In genomic region chr6:140465946-140466646, GRCm38 (mm10) we compare ENCODE assay signal across 9 mouse cellular contexts. TPM values are rescaled to one million over a fixed set of nuclear protein-coding genes. Genes with fewer than 3 reads are reported as not detected.
DNase-seq lines count a peak whose midpoint lies in the region; ATAC-seq and TF ChIP-seq lines count a peak whose summit lies in the region.
"Had no signal": no experiment of that assay in that cellular context is flagged by ENCODE, and none has a peak within 500 bp of the region (broad histone marks: within the 10 kb centered on the region; RNA-seq: fewer than 3 reads in every experiment).

No protein-coding gene starts in this region.

- ATAC-seq in cerebellum, adult (ENCODE audit: insufficient number of reproducible peaks, low FRiP score, low TSS enrichment), result no peak
- ATAC-seq in midbrain, embryonic 11.5 days (ENCODE audit: low FRiP score), result no peak

- H3K9me3 ChIP-seq in heart, embryonic 10.5 days, result no peaks in the 10 kb centered on the region
- no peaks in the 10 kb centered on the region for H3K9me3 ChIP-seq in midbrain, embryonic 11.5 days (ENCODE audit: control insufficient read depth, low read length)
- H3K9me3 ChIP-seq: heart, embryonic 12.5 days had no signal

- no peak for TF ChIP-seq POLR2A in brain, embryonic 14.5 days (IDR thresholded peaks at IDR 0.05; ENCODE audit: borderline replicate concordance, extremely low read depth, insufficient read depth, insufficient read length, poor library complexity, severe bottlenecking)

- H3K4me2 ChIP-seq in midbrain, embryonic 11.5 days, result no peak overlapping the region
- H3K4me2 ChIP-seq: heart, embryonic 12.5 days had no signal

- peak; percentile 62 to 68 for DNase-seq in lung, adult 18-20 months
- no peak for DNase-seq in lung, postnatal 4 days
- no peak for DNase-seq in brain, embryonic 14.5 days (ENCODE audit: low read depth)
- DNase-seq in large intestine, adult 2 months (ENCODE audit: low read depth, low spot score), result peak; percentile 68
- DNase-seq in splenic B cell, adult 2 months (ENCODE audit: low read depth, low spot score), result peak; percentile 20
- DNase-seq in heart, embryonic 10.5 days (ENCODE audit: low spot score), result no peak
- no peak for DNase-seq in midbrain, embryonic 11.5 days (ENCODE audit: low spot score, missing footprints)

- no peak overlapping the region for H3K9ac ChIP-seq in midbrain, embryonic 11.5 days (ENCODE audit: low read length)
- H3K9ac ChIP-seq: heart, embryonic 12.5 days had no signal

- no peak overlapping the region for H3K27ac ChIP-seq in heart, embryonic 10.5 days
- H3K27ac ChIP-seq in midbrain, embryonic 11.5 days (ENCODE audit: low read depth, low read length), result no peak overlapping the region

- no peaks in the 10 kb centered on the region for H3K4me1 ChIP-seq in heart, embryonic 10.5 days
- no peaks in the 10 kb centered on the region for H3K4me1 ChIP-seq in midbrain, embryonic 11.5 days (ENCODE audit: control insufficient read depth, insufficient read depth, low read length)

- H3K4me3 ChIP-seq in heart, embryonic 10.5 days, result no peak overlapping the region
- no peak overlapping the region for H3K4me3 ChIP-seq in midbrain, embryonic 11.5 days (ENCODE audit: low read depth, low read length)
- H3K4me3 ChIP-seq: heart, embryonic 12.5 days had no signal

- WGBS in large intestine, adult 2 months, result 32% methylated on average over 9 of the region's 9 CpGs
- WGBS in heart, embryonic 10.5 days, result 85% methylated on average over 9 of the region's 9 CpGs
- 89% methylated on average over 9 of the region's 9 CpGs for WGBS in midbrain, embryonic 11.5 days

- H3K36me3 ChIP-seq in splenic B cell, adult 2 months (ENCODE audit: control insufficient read depth, insufficient read depth, low read length, poor library complexity, severe bottlenecking), result no peaks in the 10 kb centered on the region
- no peaks in the 10 kb centered on the region for H3K36me3 ChIP-seq in heart, embryonic 10.5 days
- no peaks in the 10 kb centered on the region for H3K36me3 ChIP-seq in midbrain, embryonic 11.5 days (ENCODE audit: control insufficient read depth, insufficient read depth, low read length)
- H3K36me3 ChIP-seq: heart, embryonic 12.5 days had no signal

- no peaks in the 10 kb centered on the region for H3K27me3 ChIP-seq in splenic B cell, adult 2 months (ENCODE audit: control insufficient read depth, insufficient read depth, low read length, poor library complexity, severe bottlenecking)
- H3K27me3 ChIP-seq in heart, embryonic 10.5 days (ENCODE audit: insufficient read depth, poor library complexity, severe bottlenecking), result no peaks in the 10 kb centered on the region
- H3K27me3 ChIP-seq in midbrain, embryonic 11.5 days (ENCODE audit: control insufficient read depth, insufficient read depth, low read length), result no peaks in the 10 kb centered on the region
- H3K27me3 ChIP-seq: heart, embryonic 12.5 days had no signal

- TF ChIP-seq CTCF in brain, embryonic 14.5 days (IDR thresholded peaks at IDR 0.05; ENCODE audit: borderline replicate concordance, extremely low read depth, insufficient read depth, insufficient read length), result peak; percentile 26; the same call in 1 of the 2 replicates

RNA-seq across cellular contexts. Expression of gene Plekha5, which starts 42.2 kb away (rescaled TPM):
- 91.1 and 103 TPM in 2 replicates for polyA plus RNA-seq in brain, embryonic 14.5 days (2012; rRNA removed)
- polyA plus RNA-seq in large intestine, adult 2 months (2012; rRNA removed), result 24.1 and 31.1 TPM in 2 replicates
- 18.6 and 33.8 TPM in 2 replicates for polyA plus RNA-seq in heart, embryonic 10.5 days (2016; fragmentation: Nextera tagmentation; extraction: Ambion mirVana)
- 56.9 and 57.2 TPM in 2 replicates for polyA plus RNA-seq in midbrain, embryonic 11.5 days (2014; fragmentation: Nextera tagmentation; extraction: Ambion mirVana)

Comparison
In these comparisons a context has a peak if more than half of its experiments do, and no peak if none do; other contexts are left out.
1. DNase-seq: peak in lung, adult 18-20 months (2 of 2), large intestine, adult 2 months (single experiment) and splenic B cell, adult 2 months (single experiment); none in lung, postnatal 4 days (0 of 2), brain, embryonic 14.5 days (single experiment), heart, embryonic 10.5 days (single experiment) and midbrain, embryonic 11.5 days (single experiment).